Mouse (Mus musculus): Measurements from ENCODE around the gene Zbtb16.

GRCm38 (mm10) chr9:48635576-48636350 lies 200.3 kb downstream of the Zbtb16 start:
- TF ChIP-seq CTCF (IDR thresholded peaks at IDR 0.05 in 2 of 3, conservative IDR thresholded peaks at IDR 0.05 in 1 of 3; ENCODE audit: control insufficient read depth in 1 of 3, insufficient read depth in 1 of 3, low read depth in 2 of 3, low read length in 3 of 3, poor library complexity in 1 of 3, severe bottlenecking in 1 of 3) (no peak), USF1 (IDR thresholded peaks at IDR 0.05; ENCODE audit: low read depth, low read length) (no peak), ZKSCAN1 (IDR thresholded peaks at IDR 0.05; ENCODE audit: low read depth, low read length) (no peak), MYC (IDR thresholded peaks at IDR 0.05; ENCODE audit: low read depth, low read length) (no peak), MAX (IDR thresholded peaks at IDR 0.05; ENCODE audit: low read length) (no peak), KAT2A (conservative IDR thresholded peaks at IDR 0.05; ENCODE audit: low read depth, low read length) (no peak), BHLHE40 (IDR thresholded peaks at IDR 0.05; ENCODE audit: borderline replicate concordance, low read depth, low read length) (no peak), ZNF384 (IDR thresholded peaks at IDR 0.05; ENCODE audit: low read depth, low read length) (no peak), USF2 (IDR thresholded peaks at IDR 0.05; ENCODE audit: borderline replicate concordance in 1 of 2, insufficient read depth in 1 of 2, low read depth in 1 of 2, low read length in 2 of 2) (no peak), GATA1 (IDR thresholded peaks at IDR 0.05; ENCODE audit: low read depth, low read length) (no peak), EP300 (IDR thresholded peaks at IDR 0.05; ENCODE audit: low read depth in 1 of 2, low read length in 2 of 2) (no peak)
